Mouse (Mus musculus) thymus, adult 2 months (tissue): ENCODE results near the gene Pcdh15. TPM values are rescaled to one million over a fixed set of nuclear protein-coding genes. Genes with fewer than 3 reads are reported as not detected.

ENCODE experiments used
- DNase-seq: peaks from one replicate; pipeline ENCODE4 v3.0.0; 2021
- H3K27ac ChIP-seq: fragments of 200-500 bp; 2 replicates; pipeline ENCODE4 v1.5.1; 2012; ENCODE audit warnings: low read length, control low read depth; ENCODE audit not compliant: control insufficient read depth, insufficient read depth
- H3K27me3 ChIP-seq: fragments of 200-500 bp; 2 replicates; pipeline ENCODE4 v1.6.1; 2012; ENCODE audit warnings: mild to moderate bottlenecking, low read length, moderate library complexity, mixed read lengths; ENCODE audit not compliant: control insufficient read depth, insufficient read depth
- H3K36me3 ChIP-seq: fragments of 200-500 bp; 2 replicates; pipeline ENCODE4 v1.6.1; 2012; ENCODE audit warnings: mild to moderate bottlenecking, low read length, moderate library complexity; ENCODE audit not compliant: control insufficient read depth, insufficient read depth
- H3K4me1 ChIP-seq: fragments of 200-500 bp; replicated peaks from 2 replicates; pipeline ENCODE4 v1.6.1; 2012; ENCODE audit warnings: low read length; ENCODE audit not compliant: control insufficient read depth, insufficient read depth
- H3K4me3 ChIP-seq: fragments of 200-500 bp; 2 replicates; pipeline ENCODE4 v1.5.1; 2012; ENCODE audit warnings: mild to moderate bottlenecking, low read length, control low read depth, moderate library complexity; ENCODE audit not compliant: control insufficient read depth, insufficient read depth
- CTCF ChIP-seq: fragments of 200-500 bp; IDR thresholded peaks from 2 replicates; pipeline ENCODE4 v1.5.1; 2012; ENCODE audit warnings: mild to moderate bottlenecking, control low read depth, low read length, moderate library complexity, borderline replicate concordance; ENCODE audit not compliant: control insufficient read depth, poor library complexity, insufficient read depth; ENCODE audit errors: extremely low read depth
- POLR2A ChIP-seq: fragments of 200-500 bp; IDR thresholded peaks from 2 replicates; pipeline ENCODE4 v1.6.1; 2012; ENCODE audit warnings: mild to moderate bottlenecking, low read length, control low read depth, moderate library complexity; ENCODE audit not compliant: control insufficient read depth, poor library complexity, insufficient read depth; ENCODE audit errors: extremely low read depth
- WGBS: fragments of 180-500 bp; shearing (Covaris S2); methylation state at CpG from one replicate; pipeline ENCODE4 v1.1.7; 2018; 5-methylcytosine and 5-hydroxymethylcytosine counted together
- polyA plus RNA-seq: library from polyadenylated mRNA; depleted of rRNA; stranded (reverse); fragments of >200 nt; gene quantifications from 2 replicates; pipeline ENCODE4 v1.2.3, GENCODE M21; 2012

The Pcdh15 gene
- polyA plus RNA-seq, 1 experiment: 0.51 TPM

DNA sequence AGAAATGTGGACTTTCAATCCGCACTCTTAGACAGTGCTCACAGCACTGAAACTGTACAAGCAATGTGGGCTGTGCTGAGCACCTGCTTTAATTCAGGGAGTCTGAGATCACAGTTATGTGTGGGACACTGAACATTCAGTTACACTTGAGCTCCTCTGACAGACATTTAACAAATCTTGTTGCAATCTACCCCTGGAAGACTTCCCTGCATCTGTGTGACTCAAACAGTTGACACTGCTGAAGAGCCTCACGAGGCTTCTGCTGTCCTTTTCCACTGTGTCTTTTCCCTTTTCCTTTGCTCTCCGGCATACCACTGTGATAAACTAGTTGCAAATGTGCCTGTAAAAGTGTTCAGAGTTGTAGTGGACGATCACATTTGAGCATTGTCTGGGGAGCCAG lies 793.1 kb downstream of the Pcdh15 start:
- 82% methylated on average over 4 of the region's 4 CpGs for WGBS
- H3K4me1 ChIP-seq: no peaks in the 10 kb centered on the region
- H3K4me3 ChIP-seq: no peak overlapping the region
- no peaks in the 10 kb centered on the region for H3K27me3 ChIP-seq
- DNase-seq: no peak
- no peak overlapping the region for H3K27ac ChIP-seq
- no peak for TF ChIP-seq POLR2A
- no peak for TF ChIP-seq CTCF
- no peaks in the 10 kb centered on the region for H3K36me3 ChIP-seq

- H3K36me3 ChIP-seq: no peaks in the 10 kb centered on the region
- H3K4me1 ChIP-seq: no peaks in the 10 kb centered on the region
- no peak for TF ChIP-seq CTCF
- no peak for TF ChIP-seq POLR2A
- H3K4me3 ChIP-seq: no peak overlapping the region
- DNase-seq: no peak
- H3K27me3 ChIP-seq: no peaks in the 10 kb centered on the region
- no peak overlapping the region for H3K27ac ChIP-seq
Measured at GRCm38 (mm10) chr10:73896086-73896607, 797.0 kb downstream of the Pcdh15 start.

GRCm38 (mm10) chr10:73899165-73899564 lies 800.0 kb downstream of the Pcdh15 start:
- H3K36me3 ChIP-seq: no peaks in the 10 kb centered on the region
- DNase-seq: no peak
- no peak overlapping the region for H3K27ac ChIP-seq
- no peaks in the 10 kb centered on the region for H3K4me1 ChIP-seq
- TF ChIP-seq POLR2A (no peak), CTCF (no peak)
- 92% methylated on average over 3 of the region's 3 CpGs for WGBS
- no peak overlapping the region for H3K4me3 ChIP-seq
- H3K27me3 ChIP-seq: no peaks in the 10 kb centered on the region

GRCm38 (mm10) chr10:73907626-73908025 lies 808.5 kb downstream of the Pcdh15 start:
- Histone ChIP-seq H3K27me3 (no peaks in the 10 kb centered on the region), H3K27ac (no peak overlapping the region), H3K36me3 (no peaks in the 10 kb centered on the region), H3K4me3 (no peak overlapping the region), H3K4me1 (no peaks in the 10 kb centered on the region)
- no peak for DNase-seq
- TF ChIP-seq CTCF (no peak), POLR2A (no peak)
- 74% methylated on average over 1 of the region's 1 CpGs for WGBS

- TF ChIP-seq CTCF: no peak
- no peak for TF ChIP-seq POLR2A
- no peak overlapping the region for H3K4me3 ChIP-seq
- no peak for DNase-seq
- H3K4me1 ChIP-seq: no peaks in the 10 kb centered on the region
- H3K27me3 ChIP-seq: no peaks in the 10 kb centered on the region
- WGBS: 68% methylated on average over 1 of the region's 1 CpGs
- H3K36me3 ChIP-seq: no peaks in the 10 kb centered on the region
- H3K27ac ChIP-seq: no peak overlapping the region
Measured at GRCm38 (mm10) chr10:73908568-73908967, 809.4 kb downstream of the Pcdh15 start.

DNA sequence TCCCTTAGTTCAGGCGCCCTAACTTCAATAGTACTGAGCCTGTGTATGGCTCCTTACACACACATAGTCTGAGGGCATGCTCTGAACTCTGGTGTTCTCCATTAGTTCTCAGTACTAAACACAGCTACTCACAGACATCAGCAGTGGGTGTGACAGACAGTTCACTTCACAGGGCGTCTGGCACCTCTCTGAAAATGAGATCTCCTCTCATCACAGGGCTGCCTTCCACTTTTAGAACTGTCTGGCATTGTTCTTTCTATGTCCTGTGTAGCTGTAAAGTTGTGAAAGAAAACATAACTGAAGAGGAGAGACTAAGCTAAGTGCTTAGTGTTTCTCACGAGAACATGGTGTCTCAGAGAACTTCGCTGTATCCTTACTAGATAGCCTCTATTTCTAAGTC lies 816.0 kb downstream of the Pcdh15 start:
- TF ChIP-seq CTCF (no peak), POLR2A (no peak)
- DNase-seq: no peak
- no peaks in the 10 kb centered on the region for H3K36me3 ChIP-seq
- H3K4me3 ChIP-seq: no peak overlapping the region
- no peaks in the 10 kb centered on the region for H3K4me1 ChIP-seq
- WGBS: 89% methylated on average over 4 of the region's 4 CpGs
- H3K27me3 ChIP-seq: no peaks in the 10 kb centered on the region
- no peak overlapping the region for H3K27ac ChIP-seq

GRCm38 (mm10) chr10:73921579-73921978 lies 822.4 kb downstream of the Pcdh15 start:
- no peak for DNase-seq
- Histone ChIP-seq H3K4me3 (no peak overlapping the region), H3K4me1 (no peaks in the 10 kb centered on the region), H3K27me3 (no peaks in the 10 kb centered on the region), H3K27ac (no peak overlapping the region), H3K36me3 (no peaks in the 10 kb centered on the region)
- TF ChIP-seq POLR2A: no peak
- no peak for TF ChIP-seq CTCF
- WGBS: 73% methylated on average over 3 of the region's 3 CpGs
